28 mouse cellular contexts compared by ENCODE assay signal in genomic region chr3:152620058-152620457, GRCm38 (mm10). TPM values are rescaled to one million over a fixed set of nuclear protein-coding genes. Genes with fewer than 3 reads are reported as not detected.
DNase-seq lines count a peak whose midpoint lies in the region; ATAC-seq and TF ChIP-seq lines count a peak whose summit lies in the region.
"Had no signal": no experiment of that assay in that cellular context is flagged by ENCODE, and none has a peak within 500 bp of the region (broad histone marks: within the 10 kb centered on the region; RNA-seq: fewer than 3 reads in every experiment).

No protein-coding gene starts in this region.

- H3K27me3 ChIP-seq in forebrain, embryonic 10.5 days (ENCODE audit: poor library complexity, severe bottlenecking), result no peaks in the 10 kb centered on the region
- H3K27me3 ChIP-seq in forebrain, postnatal 0 days (ENCODE audit: insufficient read depth, low read length), result no peaks in the 10 kb centered on the region
- H3K27me3 ChIP-seq in hindbrain, embryonic 15.5 days, result no peaks in the 10 kb centered on the region
- no peaks in the 10 kb centered on the region for H3K27me3 ChIP-seq in hindbrain, embryonic 12.5 days
- no peaks in the 10 kb centered on the region for H3K27me3 ChIP-seq in intestine, embryonic 16.5 days (replicated peaks; ENCODE audit: control insufficient read depth, insufficient read depth, low read length)
- no peaks in the 10 kb centered on the region for H3K27me3 ChIP-seq in midbrain, embryonic 14.5 days (ENCODE audit: control insufficient read depth, insufficient read depth, low read length)
- H3K27me3 ChIP-seq: CH12.LX; embryonic facial prominence, embryonic 15.5 days; kidney, embryonic 15.5 days; limb, embryonic 13.5 days; lung, embryonic 15.5 days had no signal

- H3K9me3 ChIP-seq in forebrain, embryonic 10.5 days, result no peaks in the 10 kb centered on the region
- no peaks in the 10 kb centered on the region for H3K9me3 ChIP-seq in forebrain, postnatal 0 days (ENCODE audit: low read length)
- H3K9me3 ChIP-seq in hindbrain, embryonic 15.5 days, result no peaks in the 10 kb centered on the region
- H3K9me3 ChIP-seq in hindbrain, embryonic 12.5 days (replicated peaks), result no peaks in the 10 kb centered on the region
- no peaks in the 10 kb centered on the region for H3K9me3 ChIP-seq in intestine, embryonic 16.5 days (ENCODE audit: control insufficient read depth, low read length)
- no peaks in the 10 kb centered on the region for H3K9me3 ChIP-seq in midbrain, embryonic 14.5 days (ENCODE audit: control insufficient read depth, low read length)
- H3K9me3 ChIP-seq: embryonic facial prominence, embryonic 10.5 days; embryonic facial prominence, embryonic 15.5 days; kidney, embryonic 15.5 days; limb, embryonic 13.5 days; lung, embryonic 15.5 days had no signal

- H3K4me1 ChIP-seq in forebrain, embryonic 10.5 days, result peaks cover 17% of the 10 kb centered on the region
- no peaks in the 10 kb centered on the region for H3K4me1 ChIP-seq in forebrain, postnatal 0 days (ENCODE audit: insufficient read depth)
- 0 out of 2 replicates have a peak, but pooled peaks cover 6% of the 10 kb centered on the region for H3K4me1 ChIP-seq in hindbrain, embryonic 15.5 days (replicated peaks)
- peaks cover 8% of the 10 kb centered on the region; the same call in 1 of the 2 replicates for H3K4me1 ChIP-seq in hindbrain, embryonic 12.5 days
- H3K4me1 ChIP-seq in intestine, embryonic 16.5 days (ENCODE audit: control insufficient read depth, insufficient read depth, low read length), result no peaks in the 10 kb centered on the region
- 0 out of 2 replicates have a peak, but pooled peaks cover 8% of the 10 kb centered on the region for H3K4me1 ChIP-seq in midbrain, embryonic 14.5 days (ENCODE audit: control insufficient read depth, insufficient read depth, low read length)
- H3K4me1 ChIP-seq: embryonic facial prominence, embryonic 15.5 days; kidney, embryonic 15.5 days; limb, embryonic 13.5 days; lung, embryonic 15.5 days had no signal

- H3K27ac ChIP-seq in forebrain, embryonic 10.5 days, result no peak overlapping the region
- H3K27ac ChIP-seq in forebrain, postnatal 0 days (ENCODE audit: low read depth, low read length), result no peak overlapping the region
- no peak overlapping the region for H3K27ac ChIP-seq in hindbrain, embryonic 15.5 days (replicated peaks)
- H3K27ac ChIP-seq in hindbrain, embryonic 12.5 days, result no peak overlapping the region
- H3K27ac ChIP-seq in intestine, embryonic 16.5 days (ENCODE audit: low read length), result no peak overlapping the region
- no peak overlapping the region for H3K27ac ChIP-seq in midbrain, embryonic 14.5 days (replicated peaks; ENCODE audit: low read depth, low read length)
- H3K27ac ChIP-seq: embryonic facial prominence, embryonic 10.5 days; embryonic facial prominence, embryonic 15.5 days; hindbrain, postnatal 0 days; kidney, embryonic 15.5 days; limb, embryonic 13.5 days; lung, embryonic 15.5 days had no signal

- no peak for ATAC-seq in forebrain, postnatal 0 days
- no peak for ATAC-seq in hindbrain, embryonic 15.5 days (ENCODE audit: low FRiP score, low read depth)
- no peak for ATAC-seq in hindbrain, embryonic 12.5 days (ENCODE audit: low FRiP score)
- 0 out of 2 replicates have a peak, but pooled peaks have one; percentile 52 for ATAC-seq in intestine, embryonic 16.5 days
- no peak for ATAC-seq in midbrain, embryonic 14.5 days (ENCODE audit: low FRiP score, low TSS enrichment)
- ATAC-seq in monocyte, adult 5-6 weeks (replicated peaks; ENCODE audit: insufficient number of reproducible peaks, low FRiP score, low TSS enrichment, poor library complexity, severe bottlenecking), result no peak
- ATAC-seq: activated CD4-positive, CD25-positive, alpha-beta regulatory T cell, adult 4 months; hindbrain, postnatal 0 days had no signal

- H3K4me2 ChIP-seq in forebrain, postnatal 0 days (ENCODE audit: low read depth), result no peak overlapping the region
- H3K4me2 ChIP-seq in hindbrain, embryonic 15.5 days, result peak overlapping the region; percentile 9; the same call in 1 of the 2 replicates
- H3K4me2 ChIP-seq in hindbrain, embryonic 12.5 days (replicated peaks), result no peak overlapping the region
- H3K4me2 ChIP-seq in intestine, embryonic 16.5 days (ENCODE audit: low read depth, low read length), result peak overlapping the region; percentile 27
- H3K4me2 ChIP-seq in midbrain, embryonic 14.5 days (ENCODE audit: low read length), result peak overlapping the region; percentile 35
- H3K4me2 ChIP-seq: embryonic facial prominence, embryonic 15.5 days; heart, embryonic 11.5 days; kidney, embryonic 15.5 days; limb, embryonic 13.5 days; liver, embryonic 11.5 days; lung, embryonic 15.5 days had no signal

- no peak for TF ChIP-seq CTCF in forebrain, postnatal 0 days (IDR thresholded peaks at IDR 0.05; ENCODE audit: low read depth)

- DNase-seq in forebrain, embryonic 10.5 days (ENCODE audit: extremely low spot score, low spot score), result no peak
- DNase-seq in forebrain, postnatal 0 days, result no peak
- DNase-seq in midbrain, embryonic 14.5 days, result peak; percentile 16
- DNase-seq in frontal cortex, postnatal 10 days (ENCODE audit: low spot score in 2 of 2), result no peak
- DNase-seq: adrenal gland, adult 8-10 months; cerebellum, adult 8-10 months; cerebellum, postnatal 25 days; gastrocnemius, postnatal 14 days; heart, postnatal 4 days; kidney, adult 18-20 months; kidney, postnatal 25 days; thymus, postnatal 4 days had no signal

- no peak overlapping the region for H3K9ac ChIP-seq in forebrain, postnatal 0 days
- H3K9ac ChIP-seq in hindbrain, embryonic 15.5 days, result no peak overlapping the region
- no peak overlapping the region for H3K9ac ChIP-seq in hindbrain, embryonic 12.5 days
- H3K9ac ChIP-seq in intestine, embryonic 16.5 days (ENCODE audit: low read depth, low read length), result no peak overlapping the region
- H3K9ac ChIP-seq in midbrain, embryonic 14.5 days (replicated peaks; ENCODE audit: low read length), result no peak overlapping the region
- H3K9ac ChIP-seq: embryonic facial prominence, embryonic 15.5 days; kidney, embryonic 15.5 days; limb, embryonic 13.5 days; lung, embryonic 15.5 days had no signal

- H3K36me3 ChIP-seq in forebrain, embryonic 10.5 days (replicated peaks), result no peaks in the 10 kb centered on the region
- peaks cover 2% of the 10 kb centered on the region; the same call in 1 of the 2 replicates for H3K36me3 ChIP-seq in forebrain, postnatal 0 days (ENCODE audit: insufficient read depth)
- H3K36me3 ChIP-seq in hindbrain, embryonic 15.5 days, result no peaks in the 10 kb centered on the region
- H3K36me3 ChIP-seq in hindbrain, embryonic 12.5 days, result no peaks in the 10 kb centered on the region
- H3K36me3 ChIP-seq in intestine, embryonic 16.5 days (ENCODE audit: control insufficient read depth, insufficient read depth, low read length), result no peaks in the 10 kb centered on the region
- no peaks in the 10 kb centered on the region for H3K36me3 ChIP-seq in midbrain, embryonic 14.5 days (ENCODE audit: control insufficient read depth, insufficient read depth, low read length)
- H3K36me3 ChIP-seq: embryonic facial prominence, embryonic 10.5 days; embryonic facial prominence, embryonic 15.5 days; kidney, embryonic 15.5 days; limb, embryonic 13.5 days; lung, embryonic 15.5 days had no signal

- WGBS in forebrain, embryonic 10.5 days, result 79% methylated on average over 11 of the region's 11 CpGs
- WGBS in forebrain, postnatal 0 days, result 62% methylated on average over 11 of the region's 11 CpGs
- 74% methylated on average over 11 of the region's 11 CpGs for WGBS in hindbrain, embryonic 15.5 days
- 78% methylated on average over 11 of the region's 11 CpGs for WGBS in hindbrain, embryonic 12.5 days
- WGBS in intestine, embryonic 16.5 days, result 76% methylated on average over 11 of the region's 11 CpGs
- WGBS in midbrain, embryonic 14.5 days, result 57% methylated on average over 11 of the region's 11 CpGs

- peak overlapping the region; percentile 5; the same call in 1 of the 2 replicates for H3K4me3 ChIP-seq in forebrain, embryonic 10.5 days
- H3K4me3 ChIP-seq in forebrain, postnatal 0 days (ENCODE audit: low read depth, low read length), result no peak overlapping the region
- H3K4me3 ChIP-seq in hindbrain, embryonic 15.5 days, result no peak overlapping the region
- H3K4me3 ChIP-seq in hindbrain, embryonic 12.5 days, result no peak overlapping the region
- no peak overlapping the region for H3K4me3 ChIP-seq in intestine, embryonic 16.5 days (ENCODE audit: low read length)
- no peak overlapping the region for H3K4me3 ChIP-seq in midbrain, embryonic 14.5 days (replicated peaks; ENCODE audit: low read depth, low read length)
- H3K4me3 ChIP-seq: embryonic facial prominence, embryonic 10.5 days; embryonic facial prominence, embryonic 15.5 days; kidney, embryonic 15.5 days; layer of hippocampus, adult 2 months; limb, embryonic 13.5 days; lung, embryonic 15.5 days had no signal

RNA-seq across cellular contexts. Expression of gene Ak5, which starts 48.1 kb away (rescaled TPM):
- polyA plus RNA-seq in forebrain, embryonic 10.5 days (2016; fragmentation: Nextera tagmentation; extraction: Ambion mirVana), result 0.41 and 0.44 TPM in 2 replicates
- 14.6 and 14.8 TPM in 2 replicates for total RNA-seq in forebrain, postnatal 0 days (2014; rRNA removed)
- polyA plus RNA-seq in forebrain, postnatal 0 days (2015; fragmentation: Nextera tagmentation; extraction: Ambion mirVana), result 18.0 and 27.2 TPM in 2 replicates
- polyA plus RNA-seq in hindbrain, embryonic 15.5 days (2015; fragmentation: Nextera tagmentation; extraction: Ambion mirVana), result 16.0 and 16.3 TPM in 2 replicates
- polyA plus RNA-seq in hindbrain, embryonic 12.5 days (2016; fragmentation: Nextera tagmentation; extraction: Ambion mirVana), result 2.1 and 2.4 TPM in 2 replicates
- polyA plus RNA-seq in intestine, embryonic 16.5 days (2015; fragmentation: Nextera tagmentation; extraction: Ambion mirVana), result 0.99 and 1.6 TPM in 2 replicates
- 7.8 and 9.2 TPM in 2 replicates for polyA plus RNA-seq in midbrain, embryonic 14.5 days (2014; fragmentation: Nextera tagmentation; extraction: Ambion mirVana)
- not detected in 3 replicates for total RNA-seq in monocyte, adult 5-6 weeks (2017)
- total RNA-seq: granulocyte monocyte progenitor cell, adult 5-6 weeks had no signal
- polyA plus RNA-seq: activated CD4-positive, CD25-positive, alpha-beta regulatory T cell, adult 4 months had no signal

Comparison
In these comparisons a context has a peak if more than half of its experiments do, and no peak if none do; other contexts are left out.
1. H3K4me2 ChIP-seq: peak in hindbrain, embryonic 15.5 days (single experiment), intestine, embryonic 16.5 days (single experiment) and midbrain, embryonic 14.5 days (single experiment); none in forebrain, postnatal 0 days (single experiment) and hindbrain, embryonic 12.5 days (single experiment).